Mouse (Mus musculus): ENCODE results near the gene Foxa2. TPM values are rescaled to one million over a fixed set of nuclear protein-coding genes. Genes with fewer than 3 reads are reported as not detected.

Foxa2 gene
- total RNA-seq, 2 experiments from 2014 or later: not detected

- DNase-seq (ENCODE audit: low spot score in 2 of 2): no peak
- Histone ChIP-seq H3K4me3 (no peak overlapping the region), H3K27ac (no peak overlapping the region)
- no peak for TF ChIP-seq CTCF (conservative IDR thresholded peaks at IDR 0.05)
Observed at GRCm38 (mm10) chr2:148017782-148018690, 28.7 kb downstream of the Foxa2 start.

- TF ChIP-seq CTCF (conservative IDR thresholded peaks at IDR 0.05): no peak
- DNase-seq (ENCODE audit: low spot score in 2 of 2): no peak
- no peak overlapping the region for H3K27ac ChIP-seq
- no peak overlapping the region for H3K4me3 ChIP-seq
Observed at GRCm38 (mm10) chr2:148013382-148013781, 33.4 kb downstream of the Foxa2 start.

- Histone ChIP-seq H3K4me3 (no peak overlapping the region), H3K27ac (no peak overlapping the region)
- no peak for TF ChIP-seq CTCF (conservative IDR thresholded peaks at IDR 0.05)
- no peak for DNase-seq (ENCODE audit: low spot score in 2 of 2)
Observed at GRCm38 (mm10) chr2:148009049-148009448, 37.7 kb downstream of the Foxa2 start.

GRCm38 (mm10) chr2:148004554-148005521 lies 41.9 kb downstream of the Foxa2 start:
- no peak for TF ChIP-seq CTCF (conservative IDR thresholded peaks at IDR 0.05)
- no peak overlapping the region for H3K27ac ChIP-seq
- H3K4me3 ChIP-seq: no peak overlapping the region
- DNase-seq (ENCODE audit: low spot score in 2 of 2): no peak

- H3K4me3 ChIP-seq: no peak overlapping the region
- TF ChIP-seq CTCF (conservative IDR thresholded peaks at IDR 0.05): no peak
- no peak for DNase-seq (ENCODE audit: low spot score in 2 of 2)
- H3K27ac ChIP-seq: no peak overlapping the region
Observed at GRCm38 (mm10) chr2:148003511-148003910, 43.3 kb downstream of the Foxa2 start.

- no peak for TF ChIP-seq CTCF (conservative IDR thresholded peaks at IDR 0.05)
- no peak overlapping the region for H3K4me3 ChIP-seq
- no peak overlapping the region for H3K27ac ChIP-seq
- no peak for DNase-seq (ENCODE audit: low spot score in 2 of 2)
Observed at GRCm38 (mm10) chr2:147998206-147998966, 48.4 kb downstream of the Foxa2 start.

- no peak for DNase-seq (ENCODE audit: low spot score in 2 of 2)
- H3K27ac ChIP-seq: no peak overlapping the region
- H3K4me3 ChIP-seq: no peak overlapping the region
- no peak for TF ChIP-seq CTCF (conservative IDR thresholded peaks at IDR 0.05)
Observed at GRCm38 (mm10) chr2:147996781-147997180, 50.0 kb downstream of the Foxa2 start.

GRCm38 (mm10) chr2:147993821-147994220 lies 52.9 kb downstream of the Foxa2 start:
- Histone ChIP-seq H3K4me3 (no peak overlapping the region), H3K27ac (no peak overlapping the region)
- no peak for DNase-seq (ENCODE audit: low spot score in 2 of 2)
- TF ChIP-seq CTCF (conservative IDR thresholded peaks at IDR 0.05): no peak

- no peak for DNase-seq (ENCODE audit: low spot score in 2 of 2)
- Histone ChIP-seq H3K4me3 (no peak overlapping the region), H3K27ac (no peak overlapping the region)
- no peak for TF ChIP-seq CTCF (conservative IDR thresholded peaks at IDR 0.05)
Observed at GRCm38 (mm10) chr2:147992935-147993679, 53.7 kb downstream of the Foxa2 start.

Small RNAs within 50 kb of the gene (microRNA-seq; reads per million reads assigned to microRNA genes)
- gene Gm27420: 0 reads per million in 2 experiments
